Mouse (Mus musculus) layer of hippocampus, adult 2 months (tissue): ENCODE data around the gene Lrtm1. TPM values are rescaled to one million over a fixed set of nuclear protein-coding genes. Genes with fewer than 3 reads are reported as not detected.

Experiments
- DNase-seq, 2 experiments: peaks; one replicate each; pipeline ENCODE4 v3.0.0; 2022; ENCODE audit warnings: low spot score in 2 of 2
- H3K27ac ChIP-seq: fragments of 200-600 bp; 2 replicates; pipeline ENCODE4 v1.8.1; 2022
- H3K4me3 ChIP-seq: fragments of 200-600 bp; 2 replicates; pipeline ENCODE4 v1.8.1; 2022; ENCODE audit warnings: mild to moderate bottlenecking
- CTCF ChIP-seq: fragments of 200-600 bp; conservative IDR thresholded peaks from 2 replicates; pipeline ENCODE4 v1.8.1; 2022; ENCODE audit warnings: antibody characterized with exemption, mild to moderate bottlenecking, moderate library complexity
- total RNA-seq, 2 experiments: library from RNA; stranded (reverse); gene quantifications; 2 replicates each; pipeline ENCODE4 v1.2.3; 2021

Gene Lrtm1
- total RNA-seq, 2 experiments from 2014 or later: not detected

DNA sequence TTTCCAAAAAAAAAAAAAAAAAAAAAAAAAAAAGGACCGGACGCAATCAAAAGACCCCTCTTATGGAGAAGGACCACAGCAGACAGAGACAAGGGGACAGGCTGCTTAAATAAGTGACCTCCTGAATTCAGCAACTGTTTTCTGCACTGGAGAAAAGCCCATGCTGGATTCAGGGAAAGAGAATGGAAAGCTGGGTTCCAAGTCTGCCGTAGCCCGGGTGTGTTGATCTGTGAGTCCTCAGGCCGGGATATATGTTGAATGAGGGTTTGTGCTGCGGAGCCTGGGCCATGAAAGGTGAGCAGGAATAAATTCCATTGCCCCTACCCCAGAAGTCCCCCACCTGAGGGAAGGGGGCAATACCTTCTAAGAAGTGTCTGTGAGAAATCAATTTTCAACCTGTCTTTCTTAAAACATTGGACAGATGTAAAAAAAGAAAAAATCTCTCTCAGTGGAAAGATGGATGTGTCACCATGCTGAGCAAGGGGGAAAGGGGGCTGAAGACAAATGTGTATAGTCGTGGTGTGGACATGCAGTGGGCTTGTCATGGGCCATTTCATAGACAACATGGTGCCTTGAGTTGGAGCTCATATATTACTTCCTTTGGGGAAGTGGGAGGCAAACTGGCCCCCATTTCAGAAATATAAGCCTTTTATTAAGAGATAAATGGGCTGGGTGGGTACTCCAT is 450 bp downstream of the Lrtm1 start:
- Histone ChIP-seq H3K27ac (no peak overlapping the region), H3K4me3 (no peak overlapping the region)
- no peak for TF ChIP-seq CTCF
- no peak for DNase-seq

DNA sequence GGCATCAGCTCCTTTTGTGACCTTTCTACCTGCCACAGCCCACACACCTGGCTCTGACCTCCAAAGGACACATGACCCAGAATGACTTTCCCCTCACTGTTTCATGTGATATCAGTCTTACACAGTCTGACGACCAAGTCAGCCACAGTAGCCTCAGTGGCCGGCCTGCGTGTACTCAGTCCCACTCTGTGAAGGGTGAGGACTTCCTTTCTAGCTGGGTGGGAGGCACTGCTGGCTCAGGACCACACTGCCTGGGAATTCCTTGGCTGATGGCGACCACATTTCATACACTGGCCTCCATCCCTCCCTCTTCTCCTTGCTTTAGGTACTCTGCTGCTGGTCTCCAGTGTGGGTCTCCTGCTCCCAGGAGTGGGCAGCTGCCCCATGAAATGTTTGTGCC is 3.3 kb downstream of the Lrtm1 start:
- no peak overlapping the region for H3K4me3 ChIP-seq
- no peak for TF ChIP-seq CTCF
- no peak overlapping the region for H3K27ac ChIP-seq
- no peak for DNase-seq

- no peak for DNase-seq
- no peak overlapping the region for H3K27ac ChIP-seq
- H3K4me3 ChIP-seq: no peak overlapping the region
- TF ChIP-seq CTCF: no peak
Observed at GRCm38 (mm10) chr14:29023246-29023645, 5.2 kb downstream of the Lrtm1 start.

- no peak for TF ChIP-seq CTCF
- DNase-seq: no peak
- Histone ChIP-seq H3K4me3 (no peak overlapping the region), H3K27ac (no peak overlapping the region)
Observed at GRCm38 (mm10) chr14:29025335-29025734, 7.3 kb downstream of the Lrtm1 start.

- peak; percentile 43 for TF ChIP-seq CTCF
- no peak overlapping the region for H3K4me3 ChIP-seq
- no peak for DNase-seq
- peak overlapping the region; percentile 71 for H3K27ac ChIP-seq
Observed at GRCm38 (mm10) chr14:29027276-29027675, 9.3 kb downstream of the Lrtm1 start.

GRCm38 (mm10) chr14:29028391-29029106 is 10.5 kb downstream of the Lrtm1 start:
- TF ChIP-seq CTCF: no peak
- Histone ChIP-seq H3K27ac (peak overlapping the region; percentile 71), H3K4me3 (no peak overlapping the region)
- no peak for DNase-seq

DNA sequence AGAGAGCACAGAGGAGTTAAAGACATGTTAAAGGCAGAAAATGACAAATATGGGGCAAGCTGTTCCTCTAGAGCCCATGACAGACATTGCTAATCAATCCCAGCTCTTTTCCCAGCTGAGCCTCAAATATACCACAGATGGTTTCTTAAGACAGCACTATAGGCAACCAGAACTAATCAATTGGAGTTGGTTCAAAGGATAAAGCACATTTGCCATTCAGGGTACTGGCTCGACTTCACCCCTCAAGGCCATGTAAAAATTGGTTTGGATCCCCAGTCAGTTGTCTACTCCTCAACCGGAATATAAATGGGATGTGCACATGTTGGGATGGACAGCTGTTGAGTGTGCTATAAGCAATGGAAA is 11.1 kb downstream of the Lrtm1 start:
- Histone ChIP-seq H3K27ac (peak overlapping the region; percentile 71), H3K4me3 (no peak overlapping the region)
- TF ChIP-seq CTCF: no peak
- peak in 1 of 2 experiments; percentile 34 for DNase-seq

GRCm38 (mm10) chr14:29029896-29030420 is 11.9 kb downstream of the Lrtm1 start:
- no peak for TF ChIP-seq CTCF
- no peak for DNase-seq
- Histone ChIP-seq H3K27ac (peak overlapping the region; percentile 55), H3K4me3 (no peak overlapping the region)

DNA sequence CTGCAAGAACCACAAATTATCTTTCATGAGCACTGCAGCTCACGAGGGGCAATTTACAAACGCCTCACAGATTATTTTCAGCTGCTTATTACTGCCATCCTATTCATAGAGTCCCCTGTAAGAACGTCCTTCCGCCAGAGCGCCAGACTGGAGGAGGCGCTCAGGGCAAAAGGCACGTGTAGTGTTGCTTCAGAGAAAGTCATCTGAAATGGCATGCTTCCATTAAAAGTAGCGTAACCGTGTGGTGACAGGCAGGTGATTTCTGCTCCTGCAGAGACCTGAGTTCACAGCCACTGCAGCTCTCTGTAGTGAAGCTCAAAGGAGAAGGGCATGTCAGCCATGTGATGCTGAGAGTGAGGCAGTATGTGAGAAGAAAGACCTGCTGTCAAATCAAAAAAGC is 12.5 kb downstream of the Lrtm1 start:
- H3K4me3 ChIP-seq: no peak overlapping the region
- peak overlapping the region; percentile 55 for H3K27ac ChIP-seq
- DNase-seq: no peak
- no peak for TF ChIP-seq CTCF

- Histone ChIP-seq H3K27ac (no peak overlapping the region), H3K4me3 (no peak overlapping the region)
- no peak for TF ChIP-seq CTCF
- DNase-seq: no peak
Observed at GRCm38 (mm10) chr14:29031858-29032395, 13.9 kb downstream of the Lrtm1 start.

DNA sequence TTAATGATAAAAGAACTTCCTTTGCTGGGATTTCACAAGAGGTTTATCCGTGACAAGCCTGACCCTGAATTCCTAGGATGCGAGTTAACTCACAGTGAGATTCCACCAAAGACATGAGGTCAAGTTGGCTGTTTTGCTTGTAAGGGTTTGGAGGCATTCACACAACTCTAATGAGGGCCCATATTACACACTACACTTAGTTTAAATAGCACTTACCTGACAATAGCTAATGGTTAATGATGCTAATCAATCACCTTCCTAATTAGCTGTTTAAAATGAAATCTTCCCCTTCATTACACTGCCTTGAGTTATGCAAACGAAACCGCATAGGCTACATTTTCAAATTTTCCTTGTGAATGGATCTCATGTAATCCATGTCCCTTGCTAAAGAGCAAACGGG is 20.2 kb downstream of the Lrtm1 start:
- no peak overlapping the region for H3K27ac ChIP-seq
- H3K4me3 ChIP-seq: no peak overlapping the region
- DNase-seq: no peak
- TF ChIP-seq CTCF: no peak

DNA sequence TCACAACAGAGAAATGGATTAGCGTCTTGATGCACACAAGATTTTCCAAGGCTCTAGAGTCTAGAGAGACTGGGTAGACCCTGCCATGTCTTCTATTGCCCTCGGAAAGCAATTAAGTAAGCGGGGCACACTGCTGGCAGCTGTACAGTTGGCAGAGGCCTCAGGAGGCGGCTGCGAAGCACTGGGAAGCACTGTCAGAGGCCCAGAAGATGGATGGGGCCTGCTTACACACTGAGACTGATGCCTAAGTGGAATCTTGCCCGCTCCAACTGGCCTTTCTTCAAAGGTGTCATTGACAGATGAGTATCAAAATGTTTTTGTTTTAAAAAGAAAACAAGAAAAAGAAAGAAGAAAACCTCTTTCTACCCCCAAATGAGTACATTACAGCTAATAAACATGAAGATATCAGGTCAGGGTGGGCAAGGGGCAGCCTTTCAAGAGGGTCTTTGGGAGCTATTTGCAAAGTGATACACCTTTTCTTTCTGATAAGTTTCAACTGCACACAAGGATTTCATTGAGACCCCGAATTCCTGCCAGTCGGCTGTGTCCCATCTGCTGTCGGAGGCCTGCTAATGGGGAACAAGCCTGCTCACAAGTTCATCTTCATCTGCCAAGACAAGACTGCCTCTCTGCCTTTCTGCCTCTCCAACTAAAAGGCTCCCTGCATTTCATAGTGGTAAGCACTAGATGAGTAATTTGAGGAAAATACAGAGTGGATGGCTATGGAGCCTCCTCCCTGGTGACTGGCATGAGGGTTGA is 22.8 kb downstream of the Lrtm1 start:
- Histone ChIP-seq H3K4me3 (no peak overlapping the region), H3K27ac (no peak overlapping the region)
- peak; percentile 36 to 39 for DNase-seq
- no peak for TF ChIP-seq CTCF

GRCm38 (mm10) chr14:29041498-29041897 is 23.5 kb downstream of the Lrtm1 start:
- TF ChIP-seq CTCF: no peak
- H3K27ac ChIP-seq: no peak overlapping the region

More at GRCm38 (mm10) chr14:29041498-29041897, 23.5 kb downstream of the Lrtm1 start:
- no peak overlapping the region for H3K4me3 ChIP-seq
- DNase-seq: no peak
